Mouse (Mus musculus) hindbrain, embryonic 10.5 days (tissue): ENCODE data around the gene Ccm2. TPM values are rescaled to one million over a fixed set of nuclear protein-coding genes. Genes with fewer than 3 reads are reported as not detected.

Source experiments
- DNase-seq: peaks from one replicate; pipeline ENCODE4 v3.0.0-alpha.2; 2017; ENCODE audit warnings: low spot score
- H3K27ac ChIP-seq: fragments of 300-500 bp; sonication (generic); 2 replicates; pipeline ENCODE4 v1.5.1; 2016; ENCODE audit warnings: mild to moderate bottlenecking, moderate library complexity
- H3K27me3 ChIP-seq: fragments of 300-500 bp; sonication (generic); 2 replicates; pipeline ENCODE4 v1.6.1; 2016; ENCODE audit warnings: mild to moderate bottlenecking; ENCODE audit not compliant: poor library complexity, insufficient read depth, severe bottlenecking
- H3K36me3 ChIP-seq: fragments of 300-500 bp; sonication (generic); 2 replicates; pipeline ENCODE4 v1.6.1; 2016; ENCODE audit warnings: mild to moderate bottlenecking, moderate library complexity
- H3K4me1 ChIP-seq: fragments of 300-500 bp; sonication (generic); replicated peaks from 2 replicates; pipeline ENCODE4 v1.6.1; 2016; ENCODE audit warnings: mild to moderate bottlenecking
- H3K4me3 ChIP-seq: fragments of 300-500 bp; sonication (generic); 2 replicates; pipeline ENCODE4 v1.5.1; 2016; ENCODE audit warnings: mild to moderate bottlenecking, moderate library complexity
- H3K9me3 ChIP-seq: fragments of 300-500 bp; sonication (generic); 2 replicates; pipeline ENCODE4 v1.6.1; 2016; ENCODE audit warnings: mild to moderate bottlenecking, moderate library complexity
- WGBS: fragments of 180-500 bp; shearing (Covaris S2); methylation state at CpG from one replicate; pipeline ENCODE4 v1.1.7; 2016; 5-methylcytosine and 5-hydroxymethylcytosine counted together
- polyA plus RNA-seq: library from polyadenylated mRNA; unstranded; fragments of >200 nt; fragmentation: Nextera tagmentation; extraction: Ambion mirVana; gene quantifications from 2 replicates; pipeline ENCODE4 v1.2.1, GENCODE M21; 2016

Gene Ccm2
- polyA plus RNA-seq, 1 experiment from 2014 or later, result 112 TPM

DNA sequence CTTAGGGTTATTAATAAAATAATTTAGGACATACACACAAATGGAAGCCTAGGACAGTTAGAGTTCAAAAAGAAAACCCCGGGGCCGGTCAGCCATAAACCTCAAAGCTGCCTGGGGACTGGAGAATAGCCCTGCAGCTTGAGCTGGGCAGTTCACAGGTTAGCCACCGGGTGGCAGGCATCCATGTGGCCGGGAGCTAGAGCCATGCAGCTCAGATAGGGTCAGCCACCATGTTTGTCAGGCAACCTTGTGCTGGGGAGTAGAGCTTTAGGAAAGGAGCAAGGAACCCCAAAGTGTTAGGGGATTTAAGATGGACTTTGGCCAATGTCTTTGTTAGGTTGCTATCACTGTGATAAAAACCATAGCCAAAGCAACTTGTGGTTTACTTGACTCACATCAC, 81.9 kb downstream of the Ccm2 start:
- H3K9me3 ChIP-seq, result no peaks in the 10 kb centered on the region
- peaks cover 13% of the 10 kb centered on the region for H3K36me3 ChIP-seq
- WGBS, result 26% methylated on average over 4 of the region's 4 CpGs
- no peak overlapping the region for H3K27ac ChIP-seq
- no peak overlapping the region for H3K4me3 ChIP-seq
- H3K27me3 ChIP-seq, result no peaks in the 10 kb centered on the region
- H3K4me1 ChIP-seq, result peaks cover 24% of the 10 kb centered on the region
- DNase-seq, result peak; percentile 69

DNA sequence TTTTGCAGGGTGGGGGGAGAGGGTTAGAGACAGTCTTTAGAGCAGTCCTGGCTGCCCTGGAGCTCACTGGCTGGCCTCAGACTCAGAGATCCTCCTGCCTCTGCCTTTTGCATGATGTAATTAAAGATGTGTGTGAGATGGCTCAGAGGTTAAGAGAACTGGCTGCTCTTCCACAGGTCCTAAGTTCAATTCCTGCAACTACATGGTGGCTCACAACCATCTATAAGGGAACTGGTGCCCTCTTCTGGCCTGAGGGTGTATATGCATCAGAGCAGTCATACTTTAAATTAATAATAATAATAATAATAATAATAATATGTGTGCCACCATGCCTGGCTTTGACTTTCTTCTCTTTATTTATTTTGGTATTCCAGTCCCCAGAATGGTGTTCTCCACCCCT, 83.0 kb downstream of the Ccm2 start:
- DNase-seq, result no peak
- Histone ChIP-seq H3K4me3 (no peak overlapping the region), H3K36me3 (peaks cover 2% of the 10 kb centered on the region; the same call in 1 of the 2 replicates)

DNA sequence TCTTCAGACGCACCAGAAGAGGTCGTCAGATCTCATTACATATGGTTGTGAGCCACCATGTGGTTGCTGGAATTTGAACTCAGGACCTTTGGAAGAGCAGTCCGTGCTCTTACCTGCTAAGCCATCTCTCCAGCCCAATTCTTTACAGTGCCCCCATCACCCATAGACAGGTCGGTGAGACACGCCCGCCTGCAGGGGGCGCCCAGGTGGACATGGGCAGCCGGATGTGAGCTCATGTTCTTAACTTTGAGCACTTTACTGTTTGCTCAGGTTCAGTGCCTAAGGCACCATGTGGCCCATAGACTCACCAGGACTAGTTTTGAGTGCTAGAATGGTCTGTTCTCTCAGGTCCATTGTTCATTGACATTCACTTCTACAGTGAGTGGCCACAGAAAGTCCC, 89.5 kb downstream of the Ccm2 start:
- no peak for DNase-seq
- Histone ChIP-seq H3K27me3 (no peaks in the 10 kb centered on the region), H3K4me1 (no peaks in the 10 kb centered on the region), H3K27ac (no peak overlapping the region), H3K36me3 (no peaks in the 10 kb centered on the region), H3K9me3 (no peaks in the 10 kb centered on the region), H3K4me3 (no peak overlapping the region)
- 73% methylated on average over 8 of the region's 8 CpGs for WGBS

More for the DNA sequence above, 83.0 kb downstream of the Ccm2 start:
- no peaks in the 10 kb centered on the region for H3K9me3 ChIP-seq
- H3K27ac ChIP-seq, result no peak overlapping the region
- H3K27me3 ChIP-seq, result no peaks in the 10 kb centered on the region
- peaks cover 13% of the 10 kb centered on the region for H3K4me1 ChIP-seq

DNA sequence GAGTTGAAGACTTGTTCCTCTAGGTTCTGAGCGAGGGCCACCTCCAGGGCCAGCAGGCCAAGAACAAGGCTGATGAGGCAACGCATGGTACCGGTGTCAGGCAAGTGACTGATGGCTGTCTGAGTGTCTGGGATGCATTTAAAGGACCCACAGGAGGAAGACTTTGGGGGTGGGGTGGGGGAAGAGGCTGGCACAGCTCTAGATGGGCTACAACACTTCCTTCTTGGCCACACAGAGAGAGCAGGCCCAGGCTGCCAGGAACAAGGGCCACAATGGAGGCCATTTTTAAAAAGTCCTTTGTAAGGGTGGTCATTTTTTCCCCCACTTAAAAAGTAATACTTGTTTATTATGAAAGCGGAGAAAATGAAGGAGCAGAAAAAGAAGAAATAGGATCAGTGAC, 91.8 kb downstream of the Ccm2 start, which contains the start of gene Wap:
Gene Wap (minus strand): TSS at position 101 of the 400 bp plus-strand sequence.
- Histone ChIP-seq H3K4me3 (no peak within 1 kb of the TSS), H3K27ac (no peak within 1 kb of the TSS), H3K9me3 (no peaks in the 10 kb centered on the region), H3K27me3 (no peaks in the 10 kb centered on the region), H3K4me1 (no peaks in the 10 kb centered on the region), H3K36me3 (no peaks in the 10 kb centered on the region)
- DNase-seq, result no peak
- WGBS, result 93% methylated on average over 4 of the region's 4 CpGs

DNA sequence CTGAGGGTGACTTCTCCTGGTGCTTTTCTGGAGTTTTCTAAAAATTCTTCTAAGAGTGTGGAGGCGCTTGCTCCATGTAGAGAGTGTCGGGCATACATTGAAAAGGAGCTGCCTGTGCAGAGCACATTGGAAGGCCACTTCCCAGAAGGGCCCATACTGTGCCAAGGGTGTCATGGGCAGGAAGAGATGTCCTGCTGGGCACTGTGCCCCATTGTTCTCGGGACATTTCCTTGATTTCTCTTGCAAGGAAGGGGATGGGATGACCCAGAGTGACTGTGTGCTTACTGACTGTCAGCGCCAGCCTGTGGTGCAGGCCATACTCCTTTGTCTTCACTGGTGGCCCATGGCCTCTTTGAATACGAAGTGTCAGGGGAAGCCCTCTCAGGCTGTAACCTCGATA, 92.4 kb downstream of the Ccm2 start:
- 71% methylated on average over 6 of the region's 6 CpGs for WGBS
- Histone ChIP-seq H3K9me3 (no peaks in the 10 kb centered on the region), H3K36me3 (no peaks in the 10 kb centered on the region), H3K27me3 (no peaks in the 10 kb centered on the region), H3K27ac (no peak overlapping the region), H3K4me1 (no peaks in the 10 kb centered on the region), H3K4me3 (no peak overlapping the region)
- DNase-seq, result no peak

DNA sequence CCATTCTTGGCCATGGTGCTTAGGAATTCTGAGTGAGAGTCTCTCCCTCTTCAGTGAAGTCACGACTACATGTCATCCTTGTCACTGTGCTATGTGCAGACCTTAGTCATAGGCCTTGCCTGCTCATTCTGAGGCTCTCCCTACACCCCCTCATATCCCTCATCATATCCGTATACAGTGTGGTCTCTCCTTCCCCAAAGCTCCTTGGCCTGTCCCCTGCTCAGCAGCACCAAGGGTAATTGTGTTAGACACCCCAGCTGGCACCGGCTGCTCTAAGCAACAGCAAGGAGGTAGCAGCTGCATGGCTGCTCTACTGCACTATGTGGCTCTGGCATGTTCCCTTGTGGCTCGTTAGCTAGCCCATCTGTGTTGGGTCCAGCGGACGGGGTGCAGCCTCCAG, 97.9 kb downstream of the Ccm2 start:
- H3K27me3 ChIP-seq, result no peaks in the 10 kb centered on the region
- WGBS, result 83% methylated on average over 6 of the region's 6 CpGs

More for the DNA sequence above, 97.9 kb downstream of the Ccm2 start:
- Histone ChIP-seq H3K4me1 (no peaks in the 10 kb centered on the region), H3K27ac (no peak overlapping the region), H3K4me3 (no peak overlapping the region), H3K36me3 (no peaks in the 10 kb centered on the region), H3K9me3 (no peaks in the 10 kb centered on the region)
- no peak for DNase-seq

Other genes starting within 250 kb of the Ccm2 start
- 15.6 and 19.0 TPM in 2 replicates for gene Zmiz2, start 157.8 kb upstream of the Ccm2 start, polyA plus RNA-seq
- gene Ppia, start 131.4 kb upstream of the Ccm2 start, polyA plus RNA-seq, result 5,657 and 6,044 TPM in 2 replicates
- gene H2afv, start 102.4 kb upstream of the Ccm2 start, polyA plus RNA-seq, result 881 and 962 TPM in 2 replicates
- 9.6 and 15.6 TPM in 2 replicates for gene Purb, start 71.0 kb upstream of the Ccm2 start, polyA plus RNA-seq
- gene Myo1g, start 25.9 kb upstream of the Ccm2 start, polyA plus RNA-seq, result 1.1 TPM in 2 replicates
- gene Nacad, start 59.2 kb downstream of the Ccm2 start, polyA plus RNA-seq, result 21.8 and 56.0 TPM in 2 replicates
- gene Tbrg4, start 79.2 kb downstream of the Ccm2 start, polyA plus RNA-seq, result 59.5 and 62.2 TPM in 2 replicates
- not detected in 2 replicates for gene Wap, start 91.8 kb downstream of the Ccm2 start, polyA plus RNA-seq
- gene Ramp3, start 111.6 kb downstream of the Ccm2 start, polyA plus RNA-seq, result 5.7 and 5.8 TPM in 2 replicates